Mouse (Mus musculus) intestine, postnatal 0 days (tissue): ENCODE measurements at regions not wholly inside any gene's neighbourhood (a gene's known extent, or its start where the extent isn't known, plus 50 kb on each side); places are given as distances from the start of the nearest gene placed in this dataset.

Source experiments
- ATAC-seq: fragments of 200-750 bp; cut with Nextera tagmentation; 2 replicates; pipeline ENCODE4 v1.8.0; 2017; ENCODE audit warnings: mild to moderate bottlenecking, moderate TSS enrichment, moderate library complexity
- H3K27ac ChIP-seq: fragments of 300-500 bp; sonication (generic); 2 replicates; pipeline ENCODE4 v1.5.1; 2014; ENCODE audit warnings: mild to moderate bottlenecking, low read depth, low read length, moderate library complexity
- H3K27me3 ChIP-seq: fragments of 300-500 bp; sonication (generic); replicated peaks from 2 replicates; pipeline ENCODE4 v1.6.1; 2014; ENCODE audit warnings: low read length, mixed read lengths; ENCODE audit not compliant: control insufficient read depth, insufficient read depth
- H3K36me3 ChIP-seq: fragments of 300-500 bp; sonication (generic); 2 replicates; pipeline ENCODE4 v1.6.1; 2014; ENCODE audit warnings: mild to moderate bottlenecking, moderate library complexity; ENCODE audit not compliant: control insufficient read depth, insufficient read depth
- H3K4me1 ChIP-seq: fragments of 300-500 bp; sonication (generic); replicated peaks from 2 replicates; pipeline ENCODE4 v1.6.1; 2014; ENCODE audit warnings: antibody characterized with exemption, low read length, mixed read lengths; ENCODE audit not compliant: control insufficient read depth, insufficient read depth
- H3K4me2 ChIP-seq: fragments of 300-500 bp; sonication (generic); replicated peaks from 2 replicates; pipeline ENCODE4 v1.6.1; 2014; ENCODE audit warnings: low read depth, mild to moderate bottlenecking, moderate library complexity
- H3K4me3 ChIP-seq: fragments of 300-500 bp; sonication (generic); 2 replicates; pipeline ENCODE4 v1.5.1; 2014; ENCODE audit warnings: low read depth, low read length
- H3K9ac ChIP-seq: fragments of 300-500 bp; sonication (generic); 2 replicates; pipeline ENCODE4 v1.6.1; 2014; ENCODE audit warnings: mild to moderate bottlenecking, low read depth, low read length
- H3K9me3 ChIP-seq: fragments of 300-500 bp; sonication (generic); 2 replicates; pipeline ENCODE4 v1.6.1; 2016; ENCODE audit warnings: mixed run types; ENCODE audit not compliant: control insufficient read depth
- CTCF ChIP-seq: sonication (generic); IDR thresholded peaks from 2 replicates; pipeline ENCODE4 v1.5.1; 2016; ENCODE audit warnings: low read depth, mild to moderate bottlenecking, control low read depth, antibody characterized with exemption, moderate library complexity
- WGBS: fragments of 180-500 bp; shearing (Covaris S2); extraction: QIAGEN DNeasy Blood & Tissue Kit; methylation state at CpG from one replicate; pipeline ENCODE4 v1.1.7; 2014; 5-methylcytosine and 5-hydroxymethylcytosine counted together

DNA sequence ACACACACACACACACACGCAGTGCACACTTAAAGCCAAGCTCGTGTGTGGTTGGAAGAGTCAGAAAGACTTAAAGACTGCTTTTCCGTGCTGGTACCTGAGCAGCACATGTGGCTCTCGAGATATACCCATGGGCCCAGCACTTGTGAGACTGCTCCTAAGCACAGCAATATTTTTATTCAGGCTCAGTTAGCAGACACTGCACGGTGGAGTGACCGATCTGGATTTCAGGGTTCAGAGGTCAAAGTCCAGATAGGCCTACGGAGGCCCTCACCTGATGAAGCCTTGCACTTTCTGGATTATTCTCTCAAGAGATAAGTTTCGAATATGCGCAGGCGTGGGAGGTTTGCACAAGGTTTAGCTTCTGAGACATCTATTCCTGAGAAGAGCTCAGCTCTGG is 167.0 kb upstream of the A230072I06Rik start:
- Histone ChIP-seq H3K4me2 (no peak overlapping the region), H3K27ac (no peak overlapping the region), H3K4me1 (no peaks in the 10 kb centered on the region; the same call in 1 of the 2 replicates), H3K36me3 (no peaks in the 10 kb centered on the region), H3K4me3 (no peak overlapping the region), H3K27me3 (no peaks in the 10 kb centered on the region), H3K9ac (no peak overlapping the region), H3K9me3 (no peaks in the 10 kb centered on the region)
- 50% methylated on average over 10 of the region's 10 CpGs for WGBS
- no peak for ATAC-seq
- TF ChIP-seq CTCF = no peak

DNA sequence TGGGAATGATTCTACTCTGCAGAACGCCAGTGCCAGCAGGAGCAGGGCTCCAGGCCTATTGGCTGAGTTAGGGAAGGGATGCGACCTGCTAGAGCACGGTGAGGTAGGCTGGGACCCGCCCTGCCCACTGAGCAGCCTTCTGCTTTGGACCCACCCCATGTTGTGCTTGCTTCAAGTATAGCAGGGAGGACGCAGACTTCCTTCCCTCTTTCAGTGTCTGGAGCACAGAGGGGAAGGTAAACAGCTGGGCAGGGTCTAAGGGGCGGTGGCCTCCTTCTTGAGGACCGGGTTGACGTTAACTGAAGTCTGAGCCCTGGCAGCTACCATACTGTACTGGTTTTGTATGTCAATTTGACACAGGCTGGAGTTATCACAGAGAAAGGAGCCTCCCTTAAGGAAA is 165.6 kb upstream of the A230072I06Rik start:
- H3K9me3 ChIP-seq = no peaks in the 10 kb centered on the region
- H3K4me1 ChIP-seq = no peaks in the 10 kb centered on the region; the same call in 1 of the 2 replicates
- H3K36me3 ChIP-seq = no peaks in the 10 kb centered on the region
- no peak overlapping the region for H3K9ac ChIP-seq
- H3K27me3 ChIP-seq = no peaks in the 10 kb centered on the region
- no peak for ATAC-seq
- WGBS = 29% methylated on average over 8 of the region's 8 CpGs
- H3K27ac ChIP-seq = no peak overlapping the region
- no peak overlapping the region for H3K4me3 ChIP-seq
- no peak overlapping the region for H3K4me2 ChIP-seq
- no peak for TF ChIP-seq CTCF

DNA sequence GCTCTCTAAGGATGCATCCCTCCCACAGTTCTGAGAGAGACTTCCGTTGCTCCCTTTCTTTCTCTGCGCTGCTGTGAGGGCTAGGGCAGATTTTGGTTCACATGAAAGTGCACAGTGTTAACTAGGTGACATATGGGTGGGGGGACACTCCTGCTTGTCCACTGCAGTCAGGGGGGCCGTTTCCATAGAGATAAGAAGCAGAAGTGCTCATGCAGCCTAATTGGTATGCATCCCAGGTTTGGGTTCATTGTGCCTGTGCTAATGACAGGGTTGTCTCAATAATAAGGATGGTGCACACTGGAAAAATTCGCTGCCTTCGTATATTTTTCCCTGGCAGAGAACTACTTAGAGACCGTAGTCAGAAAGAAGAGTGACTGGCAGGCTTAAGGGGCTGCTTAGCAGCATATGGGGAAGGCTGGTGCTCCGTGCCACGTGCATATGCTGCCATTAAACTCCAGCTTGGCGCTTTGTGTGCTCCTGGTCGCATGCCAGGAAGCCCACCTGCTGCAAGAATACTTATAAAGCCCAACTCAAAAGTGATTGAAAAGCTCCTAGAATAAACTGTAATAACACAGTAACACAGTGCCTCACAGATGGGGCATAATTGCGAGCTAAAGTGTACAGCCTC is 152.1 kb upstream of the A230072I06Rik start:
- no peak for TF ChIP-seq CTCF
- no peak for ATAC-seq
- WGBS = 64% methylated on average over 11 of the region's 11 CpGs

DNA sequence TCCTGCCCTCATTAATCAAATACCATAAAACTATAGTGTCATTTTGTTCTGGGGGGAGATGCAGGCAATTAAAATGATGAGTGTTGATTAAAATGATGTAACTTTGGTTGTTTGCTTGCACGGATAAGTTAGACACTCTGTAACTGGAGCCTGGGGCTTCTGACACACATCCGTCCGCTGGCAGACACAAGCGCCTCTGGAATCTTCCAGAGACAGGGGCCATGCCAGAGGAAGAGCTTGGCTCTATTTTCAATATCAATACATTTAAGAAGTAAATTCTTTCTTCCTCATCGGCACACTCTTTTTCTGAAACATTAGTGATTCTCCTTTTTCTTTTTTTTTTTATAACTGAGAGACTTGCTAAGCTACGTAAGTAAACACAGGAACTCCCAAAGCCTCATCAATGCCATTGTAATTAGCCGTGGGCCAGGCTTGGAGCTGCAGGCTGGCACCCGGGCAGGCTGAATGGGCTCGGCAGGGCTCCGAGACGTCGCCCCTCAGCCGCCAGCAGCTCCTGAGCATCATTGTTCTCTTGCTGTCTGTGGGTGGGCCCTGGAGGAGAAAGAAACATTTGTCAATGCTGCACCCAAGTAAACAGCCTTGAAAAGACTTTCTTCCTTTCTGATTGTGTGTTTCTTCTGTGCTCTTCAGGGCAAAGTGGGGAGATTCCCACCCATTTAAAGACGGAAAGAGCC is 151.4 kb upstream of the A230072I06Rik start:
- H3K9me3 ChIP-seq = no peaks in the 10 kb centered on the region
- ATAC-seq = no peak
- H3K27ac ChIP-seq = no peak overlapping the region

More for the DNA sequence above, 152.1 kb upstream of the A230072I06Rik start:
- Histone ChIP-seq H3K36me3 (no peaks in the 10 kb centered on the region), H3K27ac (no peak overlapping the region), H3K9ac (no peak overlapping the region), H3K9me3 (no peaks in the 10 kb centered on the region), H3K4me1 (no peaks in the 10 kb centered on the region), H3K4me3 (no peak overlapping the region), H3K4me2 (no peak overlapping the region), H3K27me3 (no peaks in the 10 kb centered on the region)

DNA sequence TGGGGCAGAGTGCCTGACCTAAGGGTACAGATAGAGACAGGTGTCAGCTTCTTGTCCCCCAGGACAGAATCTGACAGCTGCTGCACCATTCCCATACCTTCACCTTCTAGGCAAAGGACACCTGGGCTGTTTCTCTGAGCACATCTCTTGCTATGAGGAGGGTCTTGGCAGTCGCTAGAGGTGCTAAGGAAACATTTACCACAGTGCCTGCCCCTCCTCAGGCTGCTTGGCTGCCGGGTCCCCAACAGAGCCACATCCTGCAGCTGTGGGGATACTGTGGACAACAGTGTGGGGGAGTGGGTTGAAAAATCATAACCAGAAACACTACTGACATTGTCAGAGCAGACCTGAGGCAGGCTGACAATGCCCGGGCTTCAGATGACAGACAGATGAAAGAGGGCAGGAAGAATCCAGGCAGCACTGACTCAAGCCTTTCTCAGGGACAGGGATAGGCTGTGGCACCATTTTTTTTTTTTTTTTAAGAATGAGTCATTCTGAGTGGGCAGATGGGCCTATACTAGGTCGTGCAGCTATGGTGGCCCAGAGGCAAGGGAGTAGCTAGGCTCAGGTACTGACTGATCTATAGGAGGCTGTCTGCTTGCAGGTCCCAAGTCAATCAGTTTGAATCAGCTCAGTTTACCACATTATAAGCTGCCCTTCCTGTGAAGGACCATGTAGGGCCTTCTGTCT is 150.7 kb upstream of the A230072I06Rik start:
- Histone ChIP-seq H3K4me2 (no peak overlapping the region), H3K9me3 (no peaks in the 10 kb centered on the region), H3K36me3 (no peaks in the 10 kb centered on the region), H3K27ac (no peak overlapping the region), H3K9ac (no peak overlapping the region), H3K27me3 (no peaks in the 10 kb centered on the region), H3K4me1 (no peaks in the 10 kb centered on the region), H3K4me3 (no peak overlapping the region)
- WGBS = 49% methylated on average over 4 of the region's 4 CpGs
- ATAC-seq = no peak
- TF ChIP-seq CTCF = no peak

More for the DNA sequence above, 151.4 kb upstream of the A230072I06Rik start:
- TF ChIP-seq CTCF = no peak
- no peaks in the 10 kb centered on the region for H3K4me1 ChIP-seq
- H3K9ac ChIP-seq = no peak overlapping the region
- no peak overlapping the region for H3K4me3 ChIP-seq
- H3K4me2 ChIP-seq = no peak overlapping the region
- WGBS = 39% methylated on average over 14 of the region's 14 CpGs
- H3K36me3 ChIP-seq = no peaks in the 10 kb centered on the region
- H3K27me3 ChIP-seq = no peaks in the 10 kb centered on the region

DNA sequence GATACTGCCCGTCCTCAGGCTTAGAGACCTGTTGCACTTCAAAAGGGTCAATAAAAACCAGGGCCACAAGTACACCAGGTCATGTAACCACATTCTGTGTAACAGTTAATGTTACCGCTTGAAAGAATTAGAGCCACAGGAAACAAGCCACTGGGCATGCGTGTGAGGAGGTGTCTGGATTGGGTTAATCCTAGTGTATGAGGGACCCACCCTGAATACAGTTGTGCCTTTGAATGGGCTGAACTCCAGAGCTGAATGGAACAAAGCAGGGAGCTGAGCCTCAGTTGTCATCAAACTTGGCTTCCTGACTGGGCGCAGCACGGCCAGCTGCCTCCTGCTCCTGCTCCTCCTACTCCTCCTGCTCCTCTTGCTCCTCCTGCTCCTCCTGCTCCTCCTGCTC is 148.0 kb upstream of the A230072I06Rik start:
- no peak overlapping the region for H3K27ac ChIP-seq
- H3K27me3 ChIP-seq = 0 out of 2 replicates have a peak, but pooled peaks cover 5% of the 10 kb centered on the region
- H3K9ac ChIP-seq = no peak overlapping the region
- H3K4me3 ChIP-seq = no peak overlapping the region
- H3K36me3 ChIP-seq = no peaks in the 10 kb centered on the region
- no peak for ATAC-seq
- H3K4me2 ChIP-seq = no peak overlapping the region
- WGBS = 62% methylated on average over 5 of the region's 5 CpGs
- no peaks in the 10 kb centered on the region for H3K4me1 ChIP-seq
- TF ChIP-seq CTCF = no peak
- H3K9me3 ChIP-seq = no peaks in the 10 kb centered on the region
